Mouse (Mus musculus) ES-E14 (cell line): ENCODE measurements around the gene Slc35e2. TPM values are rescaled to one million over a fixed set of nuclear protein-coding genes. Genes with fewer than 3 reads are reported as not detected.

Source experiments
- DNase-seq: peaks from one replicate; pipeline ENCODE4 v3.0.0-alpha.2; 2013; ENCODE audit warnings: low read depth, low spot score
- H3K27ac ChIP-seq: 2 replicates; pipeline ENCODE4 v1.5.1; 2012; ENCODE audit warnings: low read depth, mild to moderate bottlenecking, low read length, moderate library complexity, mixed read lengths; ENCODE audit not compliant: poor library complexity, insufficient read depth, severe bottlenecking
- H3K36me3 ChIP-seq: 2 replicates; pipeline ENCODE4 v1.6.1; 2012; ENCODE audit warnings: mild to moderate bottlenecking, low read length, moderate library complexity, mixed read lengths; ENCODE audit not compliant: control insufficient read depth, poor library complexity, insufficient read depth, severe bottlenecking
- H3K4me1 ChIP-seq, 2 experiments: fragments of 150-350 bp in 1 of 2; sonication (generic) in 1 of 2; 2 replicates each; pipeline ENCODE4 v1.6.1; 2012; ENCODE audit warnings: low read length in 2 of 2, mild to moderate bottlenecking in 1 of 2, mixed read lengths in 1 of 2; ENCODE audit not compliant: control insufficient read depth in 2 of 2, insufficient read depth in 2 of 2, poor library complexity in 1 of 2
- H3K4me3 ChIP-seq, 2 experiments: fragments of 150-350 bp in 1 of 2; sonication (generic) in 1 of 2; 2 replicates each; pipeline ENCODE4 v1.5.1; 2012; ENCODE audit warnings: low read length in 2 of 2, low read depth in 1 of 2, mild to moderate bottlenecking in 1 of 2, mixed read lengths in 1 of 2; ENCODE audit not compliant: insufficient read depth in 1 of 2, poor library complexity in 1 of 2, severe bottlenecking in 1 of 2
- H3K9ac ChIP-seq: 2 replicates; pipeline ENCODE4 v1.6.1; 2012; ENCODE audit warnings: low read depth, mild to moderate bottlenecking, low read length, mixed read lengths; ENCODE audit not compliant: poor library complexity, insufficient read depth, severe bottlenecking
- H3K9me3 ChIP-seq: fragments of 150-350 bp; sonication (generic); 2 replicates; pipeline ENCODE4 v1.6.1; 2012; ENCODE audit warnings: low read depth, mild to moderate bottlenecking, low read length; ENCODE audit not compliant: control insufficient read depth, insufficient read depth
- CHD2 ChIP-seq: IDR thresholded peaks from 2 replicates; pipeline ENCODE4 v1.6.1; 2014; ENCODE audit warnings: mild to moderate bottlenecking, low read depth, low read length, inconsistent platforms
- HCFC1 ChIP-seq: IDR thresholded peaks from 2 replicates; pipeline ENCODE4 v1.6.1; 2012; ENCODE audit warnings: low read length, inconsistent platforms, borderline replicate concordance; ENCODE audit not compliant: insufficient read depth
- MAFK ChIP-seq: IDR thresholded peaks from 2 replicates; pipeline ENCODE4 v1.6.1; 2014; ENCODE audit warnings: mild to moderate bottlenecking, low read depth, low read length, inconsistent platforms; ENCODE audit not compliant: insufficient read depth
- ZC3H11A ChIP-seq: IDR thresholded peaks from 2 replicates; pipeline ENCODE4 v1.6.1; 2012; ENCODE audit warnings: low read depth, mild to moderate bottlenecking, inconsistent platforms, low read length, borderline replicate concordance
- ZNF384 ChIP-seq: IDR thresholded peaks from 2 replicates; pipeline ENCODE4 v1.6.1; 2012; ENCODE audit warnings: low read depth, low read length, inconsistent platforms
- in situ Hi-C, 2 experiments: fragments of 600-800 bp; cut with MboI; formaldehyde crosslinking; loops; one replicate each; pipeline ENCODE4 v1.15.1; 2025; ENCODE audit warnings: low sequenced_read_pairs in 2 of 2, inconsistent platforms in 1 of 2; ENCODE audit not compliant: unreplicated experiment in 2 of 2
- total RNA-seq: library from RNA; depleted of rRNA; stranded (reverse); fragments of 300-350 nt; gene quantifications from 2 replicates; pipeline ENCODE4 v1.2.3, GENCODE M21; 2012

Gene Slc35e2
- total RNA-seq, 1 experiment = 25.5 TPM

GRCm38 (mm10) chr4:155606825-155607224 lies 5.6 kb downstream of the Slc35e2 start:
- no peaks in the 10 kb centered on the region for H3K4me1 ChIP-seq
- no peaks in the 10 kb centered on the region for H3K9me3 ChIP-seq
- H3K36me3 ChIP-seq = peaks cover 19% of the 10 kb centered on the region
- DNase-seq = no peak
- no peak overlapping the region for H3K4me3 ChIP-seq
- H3K9ac ChIP-seq = no peak overlapping the region
- no peak overlapping the region for H3K27ac ChIP-seq
- no peak for TF ChIP-seq MAFK
- no peak for TF ChIP-seq ZNF384
- TF ChIP-seq CHD2 = no peak
- TF ChIP-seq HCFC1 = no peak
- TF ChIP-seq ZC3H11A = no peak
- in situ Hi-C loops = no loop called here

- no peak overlapping the region for H3K27ac ChIP-seq
- no peak overlapping the region for H3K4me3 ChIP-seq
- H3K9ac ChIP-seq = no peak overlapping the region
- TF ChIP-seq ZC3H11A (no peak), HCFC1 (no peak), ZNF384 (no peak), MAFK (no peak), CHD2 (no peak)
- no peaks in the 10 kb centered on the region for H3K4me1 ChIP-seq
- no peak for DNase-seq
- in situ Hi-C loops = no loop called here
- H3K36me3 ChIP-seq = peaks cover 22% of the 10 kb centered on the region
- no peaks in the 10 kb centered on the region for H3K9me3 ChIP-seq
Observed at GRCm38 (mm10) chr4:155611860-155612259, 10.6 kb downstream of the Slc35e2 start.

DNA sequence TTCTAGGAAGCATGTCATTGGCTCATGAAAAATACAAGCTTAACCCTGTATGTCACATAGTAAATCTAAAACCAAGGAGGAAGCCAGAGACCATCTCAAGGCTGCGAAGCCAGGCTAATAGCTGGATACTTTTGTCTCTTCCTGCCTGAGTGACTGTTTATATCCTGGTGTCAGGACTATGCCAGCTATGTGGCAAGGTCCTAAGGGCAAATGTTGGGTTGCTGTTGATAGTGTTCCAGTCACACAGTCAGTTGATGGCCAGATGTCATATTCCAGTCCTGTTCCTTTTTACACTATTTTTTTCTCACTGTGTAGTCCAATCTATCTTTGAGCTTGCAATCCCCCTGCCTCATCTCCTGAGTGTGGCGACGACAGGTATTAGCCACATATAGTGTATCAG lies 12.0 kb downstream of the Slc35e2 start:
- Histone ChIP-seq H3K9me3 (no peaks in the 10 kb centered on the region), H3K27ac (no peak overlapping the region), H3K4me1 (no peaks in the 10 kb centered on the region), H3K4me3 (no peak overlapping the region), H3K9ac (no peak overlapping the region), H3K36me3 (peaks cover 33% of the 10 kb centered on the region)
- no peak for DNase-seq
- TF ChIP-seq HCFC1 (no peak), MAFK (no peak), CHD2 (no peak), ZC3H11A (no peak), ZNF384 (no peak)
- in situ Hi-C loops = no loop called here

DNA sequence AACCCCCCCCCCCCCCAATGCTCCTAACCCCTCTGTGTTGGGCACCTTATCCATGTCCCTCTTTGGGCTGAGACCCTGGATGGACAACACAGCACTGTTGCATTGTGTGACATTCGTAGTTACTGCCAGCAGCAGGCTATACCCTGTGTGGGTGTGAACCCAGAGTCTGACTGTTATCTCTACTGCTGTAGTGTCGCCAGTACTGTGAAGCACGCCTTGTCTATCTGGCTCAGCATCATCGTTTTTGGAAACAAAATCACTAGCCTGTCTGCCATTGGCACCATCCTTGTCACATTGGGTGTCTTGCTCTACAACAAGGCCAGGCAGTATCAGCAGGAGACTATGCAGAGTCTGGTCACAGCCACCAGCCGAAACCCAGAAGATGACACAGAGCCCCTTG lies 17.1 kb downstream of the Slc35e2 start:
- H3K9me3 ChIP-seq = no peaks in the 10 kb centered on the region
- no peak overlapping the region for H3K27ac ChIP-seq
- no peak for DNase-seq
- in situ Hi-C loops = no loop called here
- peaks cover 0 to 3% of the 10 kb centered on the region in 2 experiments; a peak in 2 of 4 replicates for H3K4me1 ChIP-seq
- H3K36me3 ChIP-seq = peaks cover 35% of the 10 kb centered on the region
- H3K9ac ChIP-seq = no peak overlapping the region
- TF ChIP-seq ZC3H11A = no peak
- TF ChIP-seq HCFC1 = no peak
- no peak for TF ChIP-seq MAFK
- TF ChIP-seq CHD2 = no peak
- no peak for TF ChIP-seq ZNF384
- no peak overlapping the region for H3K4me3 ChIP-seq
